Mouse (Mus musculus) lung, adult 2 months (tissue): ENCODE measurements at regions not wholly inside any gene's neighbourhood (a gene's known extent, or its start where the extent isn't known, plus 50 kb on each side); places are given as distances from the start of the nearest gene placed in this dataset.

ENCODE experiments used
- CTCF ChIP-seq: fragments of 200-500 bp; IDR thresholded peaks from 2 replicates; pipeline ENCODE4 v1.5.1; 2011; ENCODE audit warnings: mild to moderate bottlenecking, low read length, control low read depth; ENCODE audit not compliant: insufficient read depth
- POLR2A ChIP-seq: fragments of 200-500 bp; IDR thresholded peaks from 2 replicates; pipeline ENCODE4 v1.6.1; 2011; ENCODE audit warnings: low read depth, mild to moderate bottlenecking, control low read depth, low read length, borderline replicate concordance; ENCODE audit errors: extremely low read depth

DNA sequence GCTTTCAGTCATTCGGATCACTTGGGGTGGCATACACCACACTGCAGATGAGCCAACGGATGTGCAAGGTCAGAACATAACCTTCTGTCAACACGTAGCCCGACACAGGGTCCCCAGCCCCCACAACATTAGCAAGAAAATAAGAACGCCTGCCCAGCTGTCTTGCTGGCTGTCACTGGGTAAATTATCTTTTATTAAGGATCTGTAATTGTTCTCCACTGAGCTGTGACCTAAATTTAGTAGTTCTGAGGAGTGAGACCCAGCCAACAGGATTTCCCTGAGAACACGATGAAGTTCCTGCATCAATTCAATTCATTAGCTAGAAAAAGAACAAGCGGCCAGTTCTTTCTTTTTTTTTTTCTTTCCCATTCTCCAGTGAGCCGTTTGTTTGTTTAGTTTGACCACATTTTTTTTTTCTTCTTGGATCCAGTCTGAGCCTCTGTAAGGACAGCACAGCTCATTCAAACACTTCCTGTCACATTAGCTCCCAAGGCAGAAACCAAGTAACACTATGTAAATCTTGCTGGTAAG, 472.5 kb upstream of the A1bg start:
- TF ChIP-seq POLR2A (no peak), CTCF (no peak)
